Comparison of ENCODE assay signal across 9 mouse cellular contexts in genomic region chr13:102899253-102900082, GRCm38 (mm10).
DNase-seq lines count a peak whose midpoint lies in the region; ATAC-seq lines count a peak whose summit lies in the region.
"Had no signal": no experiment of that assay in that cellular context is flagged by ENCODE, and none has a peak within 500 bp of the region (broad histone marks: within the 10 kb centered on the region; RNA-seq: fewer than 3 reads in every experiment).

No protein-coding gene starts in this region.

- no peak overlapping the region for H3K4me2 ChIP-seq in liver, embryonic 11.5 days
- no peak overlapping the region for H3K4me2 ChIP-seq in liver, embryonic 12.5 days
- H3K4me2 ChIP-seq in heart, embryonic 15.5 days: peak overlapping the region; percentile 32

- H3K4me1 ChIP-seq in liver, embryonic 11.5 days (replicated peaks; ENCODE audit: control insufficient read depth, insufficient read depth, low read length): peaks cover 14% of the 10 kb centered on the region
- H3K4me1 ChIP-seq in liver, embryonic 12.5 days: peaks cover 34% of the 10 kb centered on the region
- peaks cover 64% of the 10 kb centered on the region for H3K4me1 ChIP-seq in heart, embryonic 15.5 days (replicated peaks)

- no peak for DNase-seq in liver, embryonic 11.5 days (ENCODE audit: low spot score)
- peak; percentile 64 for DNase-seq in NIH3T3 (ENCODE audit: low read depth)
- DNase-seq in cerebellum, adult 11 months: no peak
- DNase-seq in left cerebral cortex, adult 9 months (ENCODE audit: low spot score in 2 of 2): no peak
- no peak for DNase-seq in frontal cortex, postnatal 25 days (ENCODE audit: low spot score in 2 of 2)
- DNase-seq: midbrain, embryonic 14.5 days had no signal

- H3K4me3 ChIP-seq in liver, embryonic 11.5 days (ENCODE audit: low read depth, low read length): no peak overlapping the region
- H3K4me3 ChIP-seq in liver, embryonic 12.5 days: no peak overlapping the region
- no peak overlapping the region for H3K4me3 ChIP-seq in heart, embryonic 15.5 days

- no peaks in the 10 kb centered on the region for H3K27me3 ChIP-seq in liver, embryonic 11.5 days (replicated peaks; ENCODE audit: control insufficient read depth, insufficient read depth, low read length)
- H3K27me3 ChIP-seq in liver, embryonic 12.5 days (replicated peaks): no peaks in the 10 kb centered on the region
- H3K27me3 ChIP-seq in heart, embryonic 15.5 days: no peaks in the 10 kb centered on the region

- no peak overlapping the region for H3K27ac ChIP-seq in liver, embryonic 11.5 days (ENCODE audit: low read depth, low read length)
- no peak overlapping the region for H3K27ac ChIP-seq in liver, embryonic 12.5 days
- H3K27ac ChIP-seq in heart, embryonic 15.5 days: peak overlapping the region; percentile 66

- WGBS in liver, embryonic 11.5 days: 48% methylated on average over 9 of the region's 9 CpGs
- WGBS in liver, embryonic 12.5 days (ENCODE audit: insufficient replicate concordance): 42% methylated on average over 9 of the region's 9 CpGs
- WGBS in heart, embryonic 15.5 days: 49% methylated on average over 9 of the region's 9 CpGs

- no peaks in the 10 kb centered on the region for H3K36me3 ChIP-seq in liver, embryonic 11.5 days (ENCODE audit: control insufficient read depth, insufficient read depth, low read length)
- H3K36me3 ChIP-seq in liver, embryonic 12.5 days: no peaks in the 10 kb centered on the region
- H3K36me3 ChIP-seq in heart, embryonic 15.5 days: no peaks in the 10 kb centered on the region

- 0 out of 2 replicates have a peak, but pooled peaks have one; percentile 4 for ATAC-seq in liver, embryonic 11.5 days (replicated peaks; ENCODE audit: low FRiP score)
- ATAC-seq in liver, embryonic 12.5 days: no peak
- ATAC-seq in heart, embryonic 15.5 days (replicated peaks; ENCODE audit: insufficient number of reproducible peaks, insufficient read depth, low FRiP score, low read depth): peak; percentile 29; the same call in 1 of the 2 replicates
- 0 out of 2 replicates have a peak, but pooled peaks have one; percentile 6 for ATAC-seq in megakaryocyte-erythroid progenitor cell, adult 5-6 weeks (replicated peaks; ENCODE audit: low FRiP score, low TSS enrichment, poor library complexity, severe bottlenecking)

- H3K9ac ChIP-seq in liver, embryonic 11.5 days (ENCODE audit: low read depth, low read length): no peak overlapping the region
- no peak overlapping the region for H3K9ac ChIP-seq in liver, embryonic 12.5 days
- H3K9ac ChIP-seq in heart, embryonic 15.5 days: no peak overlapping the region

- H3K9me3 ChIP-seq in liver, embryonic 11.5 days (ENCODE audit: control insufficient read depth, low read length): no peaks in the 10 kb centered on the region
- H3K9me3 ChIP-seq in liver, embryonic 12.5 days (replicated peaks): no peaks in the 10 kb centered on the region
- H3K9me3 ChIP-seq in heart, embryonic 15.5 days (replicated peaks): no peaks in the 10 kb centered on the region
